ENCODE assay signal across 10 mouse cellular contexts in genomic region chr11:76624071-76624470, GRCm38 (mm10). TPM values are rescaled to one million over a fixed set of nuclear protein-coding genes. Genes with fewer than 3 reads are reported as not detected.
DNase-seq lines count a peak whose midpoint lies in the region; ATAC-seq and TF ChIP-seq lines count a peak whose summit lies in the region.
"Had no signal": no experiment of that assay in that cellular context is flagged by ENCODE, and none has a peak within 500 bp of the region (broad histone marks: within the 10 kb centered on the region; RNA-seq: fewer than 3 reads in every experiment).

No protein-coding gene starts in this region.

- WGBS in heart, embryonic 13.5 days: 49% methylated on average over 10 of the region's 10 CpGs
- WGBS in forebrain, embryonic 14.5 days: 65% methylated on average over 10 of the region's 10 CpGs
- WGBS in midbrain, embryonic 10.5 days: 58% methylated on average over 10 of the region's 10 CpGs

- peaks cover 26% of the 10 kb centered on the region for H3K4me1 ChIP-seq in heart, embryonic 13.5 days
- H3K4me1 ChIP-seq in ES-Bruce4 (ENCODE audit: control insufficient read depth, insufficient read depth, low read length): peaks cover 2% of the 10 kb centered on the region
- peaks cover 13% of the 10 kb centered on the region for H3K4me1 ChIP-seq in forebrain, embryonic 14.5 days (ENCODE audit: control insufficient read depth, insufficient read depth, low read length)
- peaks cover 35% of the 10 kb centered on the region for H3K4me1 ChIP-seq in midbrain, embryonic 10.5 days

- H3K36me3 ChIP-seq in heart, embryonic 13.5 days: no peaks in the 10 kb centered on the region
- peaks cover 9% of the 10 kb centered on the region; the same call in 1 of the 2 replicates for H3K36me3 ChIP-seq in ES-Bruce4 (ENCODE audit: control insufficient read depth, insufficient read depth, low read length, poor library complexity, severe bottlenecking)
- no peaks in the 10 kb centered on the region for H3K36me3 ChIP-seq in forebrain, embryonic 14.5 days (ENCODE audit: control insufficient read depth, insufficient read depth, low read length)
- H3K36me3 ChIP-seq in midbrain, embryonic 10.5 days: no peaks in the 10 kb centered on the region

- no peaks in the 10 kb centered on the region for H3K9me3 ChIP-seq in heart, embryonic 13.5 days
- H3K9me3 ChIP-seq in ES-Bruce4 (replicated peaks; ENCODE audit: control insufficient read depth, insufficient read depth, low read length, poor library complexity, severe bottlenecking): no peaks in the 10 kb centered on the region
- H3K9me3 ChIP-seq in forebrain, embryonic 14.5 days (replicated peaks; ENCODE audit: control insufficient read depth, low read length): no peaks in the 10 kb centered on the region
- peaks cover 6% of the 10 kb centered on the region; the same call in 1 of the 2 replicates for H3K9me3 ChIP-seq in midbrain, embryonic 10.5 days (replicated peaks)

- no peak for TF ChIP-seq EP300 in ES-Bruce4 (IDR thresholded peaks at IDR 0.05; ENCODE audit: insufficient read depth, low read depth, low read length)

- peaks cover 43% of the 10 kb centered on the region for H3K27me3 ChIP-seq in heart, embryonic 13.5 days (replicated peaks)
- no peaks in the 10 kb centered on the region for H3K27me3 ChIP-seq in ES-Bruce4 (ENCODE audit: control insufficient read depth, insufficient read depth, low read length, poor library complexity, severe bottlenecking)
- H3K27me3 ChIP-seq in forebrain, embryonic 14.5 days (replicated peaks; ENCODE audit: control insufficient read depth, insufficient read depth, low read length): peaks cover 26% of the 10 kb centered on the region
- peaks cover 63% of the 10 kb centered on the region for H3K27me3 ChIP-seq in midbrain, embryonic 10.5 days (ENCODE audit: low read depth, poor library complexity, severe bottlenecking)

- H3K4me2 ChIP-seq in heart, embryonic 13.5 days: peak overlapping the region; percentile 98
- peak overlapping the region; percentile 99; the same call in 1 of the 2 replicates for H3K4me2 ChIP-seq in forebrain, embryonic 14.5 days (ENCODE audit: low read length)

- H3K4me3 ChIP-seq in heart, embryonic 13.5 days: peak overlapping the region; percentile 76
- no peak overlapping the region for H3K4me3 ChIP-seq in ES-Bruce4 (ENCODE audit: low read depth, low read length)
- no peak overlapping the region for H3K4me3 ChIP-seq in forebrain, embryonic 14.5 days (ENCODE audit: low read depth, low read length)
- H3K4me3 ChIP-seq in midbrain, embryonic 10.5 days: peak overlapping the region; percentile 84

- TF ChIP-seq POLR2A in ES-Bruce4 (IDR thresholded peaks at IDR 0.05; ENCODE audit: insufficient read depth, low read length): no peak

- DNase-seq in heart, adult 8-10 months (ENCODE audit: low spot score): no peak
- no peak for DNase-seq in forebrain, embryonic 14.5 days (ENCODE audit: low spot score)
- no peak for DNase-seq in midbrain, embryonic 10.5 days (ENCODE audit: low spot score)
- no peak for DNase-seq in cerebellum, adult 18-20 months
- DNase-seq in spleen, postnatal 10 days (ENCODE audit: low spot score in 2 of 2): no peak
- DNase-seq in adrenal gland, adult (ENCODE audit: inconsistent age in 2 of 2, low spot score in 1 of 2): no peak

- no peak for TF ChIP-seq CTCF in ES-Bruce4 (IDR thresholded peaks at IDR 0.05; ENCODE audit: low read depth, low read length)

- no peak overlapping the region for H3K9ac ChIP-seq in heart, embryonic 13.5 days
- H3K9ac ChIP-seq in ES-Bruce4 (ENCODE audit: low read depth, poor library complexity, severe bottlenecking): peak overlapping the region; percentile 91; the same call in 1 of the 2 replicates
- no peak overlapping the region for H3K9ac ChIP-seq in forebrain, embryonic 14.5 days (ENCODE audit: low read length)

- ATAC-seq in heart, embryonic 13.5 days (ENCODE audit: extremely low read depth, insufficient number of reproducible peaks, low FRiP score, low TSS enrichment): no peak
- ATAC-seq in forebrain, embryonic 14.5 days: no peak

- H3K27ac ChIP-seq in heart, embryonic 13.5 days (replicated peaks): no peak overlapping the region
- H3K27ac ChIP-seq in ES-Bruce4 (ENCODE audit: insufficient read depth, low read length): peak overlapping the region; percentile 11; the same call in 1 of the 2 replicates
- H3K27ac ChIP-seq in forebrain, embryonic 14.5 days (ENCODE audit: low read depth, low read length): no peak overlapping the region
- no peak overlapping the region for H3K27ac ChIP-seq in midbrain, embryonic 10.5 days (replicated peaks)

RNA-seq across cellular contexts. Expression of gene Abr, which starts 2.0 kb away (rescaled TPM):
- polyA plus RNA-seq in heart, embryonic 13.5 days (2015; fragmentation: Nextera tagmentation; extraction: Ambion mirVana): 21.1 and 22.8 TPM in 2 replicates
- 10 to 100 TPM; 21.9 to 28.6 (median 25.0) TPM for total RNA-seq in heart, adult 8-10 months (2022)
- 28.1 and 30.6 TPM in 2 replicates for polyA plus RNA-seq in ES-Bruce4 (2011; ENCODE audit: insufficient read depth, insufficient read length, low read depth, missing spikeins)
- polyA plus RNA-seq in forebrain, embryonic 14.5 days (2014; fragmentation: Nextera tagmentation; extraction: Ambion mirVana): 88.8 and 105 TPM in 2 replicates
- polyA plus RNA-seq in midbrain, embryonic 10.5 days (2016; fragmentation: Nextera tagmentation; extraction: Ambion mirVana): 26.9 and 37.6 TPM in 2 replicates

RNA-seq across cellular contexts. Expression of gene Bhlha9, which starts 48.2 kb away (rescaled TPM):
- polyA plus RNA-seq in heart, embryonic 13.5 days (2015; fragmentation: Nextera tagmentation; extraction: Ambion mirVana): 0.20 and 0.28 TPM in 2 replicates
- total RNA-seq in heart, adult 8-10 months (2022): not detected
- not detected in 2 replicates for polyA plus RNA-seq in ES-Bruce4 (2011; ENCODE audit: insufficient read depth, insufficient read length, low read depth, missing spikeins)
- 0.47 and 0.48 TPM in 2 replicates for polyA plus RNA-seq in forebrain, embryonic 14.5 days (2014; fragmentation: Nextera tagmentation; extraction: Ambion mirVana)
- polyA plus RNA-seq in midbrain, embryonic 10.5 days (2016; fragmentation: Nextera tagmentation; extraction: Ambion mirVana): 0.12 TPM in 1 of 2 replicates, not detected in the other
- total RNA-seq: gastrocnemius, postnatal 36 days; monocyte, adult 5-6 weeks had no signal

RNA-seq across cellular contexts. Expression of gene Trarg1, which starts 55.5 kb away (rescaled TPM):
- polyA plus RNA-seq in heart, embryonic 13.5 days (2015; fragmentation: Nextera tagmentation; extraction: Ambion mirVana): 0.09 and 0.13 TPM in 2 replicates
- total RNA-seq in heart, adult 8-10 months (2022): 1 to 10 TPM; 2.6 to 3.6 (median 3.1) TPM
- polyA plus RNA-seq in ES-Bruce4 (2011; ENCODE audit: insufficient read depth, insufficient read length, low read depth, missing spikeins): not detected in 2 replicates
- 0.23 and 0.31 TPM in 2 replicates for polyA plus RNA-seq in forebrain, embryonic 14.5 days (2014; fragmentation: Nextera tagmentation; extraction: Ambion mirVana)
- polyA plus RNA-seq in midbrain, embryonic 10.5 days (2016; fragmentation: Nextera tagmentation; extraction: Ambion mirVana): 0.05 TPM in 1 of 2 replicates, not detected in the other
- total RNA-seq: monocyte, adult 5-6 weeks had no signal

Comparison
In these comparisons a context has a peak if more than half of its experiments do, and no peak if none do; other contexts are left out.
1. H3K4me3 ChIP-seq: peak in heart, embryonic 13.5 days (single experiment) and midbrain, embryonic 10.5 days (single experiment); none in ES-Bruce4 (single experiment) and forebrain, embryonic 14.5 days (single experiment).